11 mouse cellular contexts compared by ENCODE assay signal in the genomic region with DNA sequence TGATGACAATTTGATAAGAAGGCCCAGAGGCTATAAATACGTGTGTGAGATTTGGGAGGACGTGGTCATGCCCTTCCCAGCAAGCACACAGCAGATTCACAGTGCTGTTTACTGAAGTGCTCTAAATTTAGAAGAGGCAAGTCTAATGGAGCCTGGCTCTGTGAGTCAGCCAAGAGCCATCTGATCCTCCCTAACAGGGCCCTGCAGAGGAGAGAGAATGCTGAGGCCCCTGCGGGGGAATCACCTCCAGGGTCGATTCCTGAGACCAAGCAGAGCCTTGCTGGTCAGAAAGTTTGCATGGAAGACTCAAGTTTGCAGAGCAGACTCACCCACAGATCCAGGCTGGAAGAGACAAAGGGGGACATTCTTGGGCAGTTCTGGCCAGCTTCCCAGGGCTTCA. TPM values are rescaled to one million over a fixed set of nuclear protein-coding genes. Genes with fewer than 3 reads are reported as not detected.
DNase-seq lines count a peak whose midpoint lies in the region; ATAC-seq and TF ChIP-seq lines count a peak whose summit lies in the region.
"Had no signal": no experiment of that assay in that cellular context is flagged by ENCODE, and none has a peak within 500 bp of the region (broad histone marks: within the 10 kb centered on the region; RNA-seq: fewer than 3 reads in every experiment).

No protein-coding gene starts in this region.

- no peaks in the 10 kb centered on the region for H3K36me3 ChIP-seq in lung, embryonic 16.5 days (ENCODE audit: control insufficient read depth, insufficient read depth, low read length)
- no peaks in the 10 kb centered on the region for H3K36me3 ChIP-seq in stomach, embryonic 15.5 days

- TF ChIP-seq CTCF in lung, adult 2 months (IDR thresholded peaks at IDR 0.05; ENCODE audit: insufficient read depth, low read length): no peak

- WGBS in lung, embryonic 16.5 days: 12% methylated on average over 4 of the region's 4 CpGs
- WGBS in lung, adult 2 months: 20% methylated on average over 4 of the region's 4 CpGs
- 7% methylated on average over 4 of the region's 4 CpGs for WGBS in stomach, embryonic 15.5 days

- peaks cover 17% of the 10 kb centered on the region for H3K4me1 ChIP-seq in lung, embryonic 16.5 days (replicated peaks; ENCODE audit: control insufficient read depth, insufficient read depth, low read length)
- H3K4me1 ChIP-seq in lung, adult 2 months (ENCODE audit: control insufficient read depth, insufficient read depth, low read length): no peaks in the 10 kb centered on the region
- peaks cover 16% of the 10 kb centered on the region; the same call in 1 of the 2 replicates for H3K4me1 ChIP-seq in stomach, embryonic 15.5 days

- 0 out of 2 replicates have a peak overlapping the region, but pooled peaks have one; percentile 3 for H3K27ac ChIP-seq in lung, embryonic 16.5 days (ENCODE audit: low read length)
- peak overlapping the region; percentile 84 for H3K27ac ChIP-seq in stomach, embryonic 15.5 days

- no peak for TF ChIP-seq POLR2A in lung, adult 2 months (IDR thresholded peaks at IDR 0.05; ENCODE audit: borderline replicate concordance, extremely low read depth, low read depth, low read length)

- 0 out of 2 replicates have a peak overlapping the region, but pooled peaks have one; percentile 11 for H3K9ac ChIP-seq in lung, embryonic 16.5 days (ENCODE audit: low read length)
- no peak overlapping the region for H3K9ac ChIP-seq in stomach, embryonic 15.5 days
- H3K9ac ChIP-seq: forebrain, postnatal 0 days had no signal

- DNase-seq in cerebellum, adult 9-10 months: no peak
- DNase-seq in lung, adult 2 months: no peak
- peak; percentile 56 to 69 for DNase-seq in heart, adult 9 months (ENCODE audit: low spot score in 2 of 2)
- no peak for DNase-seq in frontal cortex, postnatal 25 days (ENCODE audit: low spot score in 2 of 2)
- no peak for DNase-seq in layer of hippocampus, adult 18-20 months (ENCODE audit: low spot score in 2 of 2)
- DNase-seq: forebrain, postnatal 0 days; layer of hippocampus, postnatal 36 days had no signal

- no peak overlapping the region for H3K4me2 ChIP-seq in lung, embryonic 16.5 days (ENCODE audit: low read depth, low read length)
- H3K4me2 ChIP-seq in stomach, embryonic 15.5 days: 0 out of 2 replicates have a peak overlapping the region, but pooled peaks have one; percentile 14

- ATAC-seq in cerebellum, adult (ENCODE audit: insufficient number of reproducible peaks, low FRiP score, low TSS enrichment): peak; percentile 72; the same call in 1 of the 2 replicates
- ATAC-seq in lung, embryonic 16.5 days (ENCODE audit: low read depth): peak; percentile 83
- peak; percentile 86; the same call in 1 of the 2 replicates for ATAC-seq in stomach, embryonic 15.5 days (ENCODE audit: insufficient read depth, low FRiP score, low read depth)
- ATAC-seq: forebrain, postnatal 0 days; midbrain, embryonic 16.5 days had no signal

- no peaks in the 10 kb centered on the region for H3K27me3 ChIP-seq in lung, embryonic 16.5 days (ENCODE audit: control insufficient read depth, insufficient read depth, low read depth, low read length)
- H3K27me3 ChIP-seq in stomach, embryonic 15.5 days (replicated peaks): no peaks in the 10 kb centered on the region

- H3K4me3 ChIP-seq in lung, embryonic 16.5 days (ENCODE audit: low read length): no peak overlapping the region
- H3K4me3 ChIP-seq in lung, adult 2 months (replicated peaks; ENCODE audit: extremely low read depth, low read depth, low read length): no peak overlapping the region
- H3K4me3 ChIP-seq in stomach, embryonic 15.5 days (replicated peaks): no peak overlapping the region

- H3K9me3 ChIP-seq in lung, embryonic 16.5 days (ENCODE audit: control insufficient read depth, low read length): no peaks in the 10 kb centered on the region
- H3K9me3 ChIP-seq in stomach, embryonic 15.5 days: no peaks in the 10 kb centered on the region

RNA-seq across cellular contexts. Expression of gene 1110002E22Rik, which starts 10.9 kb away (rescaled TPM):
- polyA plus RNA-seq in lung, embryonic 16.5 days (2015; fragmentation: Nextera tagmentation; extraction: Ambion mirVana): 0.65 and 0.88 TPM in 2 replicates
- polyA plus RNA-seq in lung, adult 2 months (2012; rRNA removed): 0.15 and 2.3 TPM in 2 replicates
- 0.10 and 0.24 TPM in 2 replicates for polyA plus RNA-seq in stomach, embryonic 15.5 days (2015; fragmentation: Nextera tagmentation; extraction: Ambion mirVana)
- 1 to 10 TPM; 1.3 to 1.8 TPM for total RNA-seq in layer of hippocampus, adult 18-20 months (2021)

RNA-seq across cellular contexts. Expression of gene Gm5105, which starts 13.2 kb away (rescaled TPM):
- polyA plus RNA-seq in lung, embryonic 16.5 days (2015; fragmentation: Nextera tagmentation; extraction: Ambion mirVana): 0.11 TPM in 1 of 2 replicates, not detected in the other
- 0.15 and 0.18 TPM in 2 replicates for polyA plus RNA-seq in lung, adult 2 months (2012; rRNA removed)
- polyA plus RNA-seq in stomach, embryonic 15.5 days (2015; fragmentation: Nextera tagmentation; extraction: Ambion mirVana): 0.10 TPM in 1 of 2 replicates, not detected in the other
- not detected for total RNA-seq in layer of hippocampus, adult 18-20 months (2021)

Comparison
In these comparisons a context has a peak if more than half of its experiments do, and no peak if none do; other contexts are left out.
1. DNase-seq: peak in heart, adult 9 months (2 of 2); none in cerebellum, adult 9-10 months (single experiment), lung, adult 2 months (single experiment), frontal cortex, postnatal 25 days (0 of 2) and layer of hippocampus, adult 18-20 months (0 of 2).
2. Peak in every context shown above with its lines, with median percentiles within 50 percentile points of each other: ATAC-seq.